Comparison of ENCODE assay signal across 20 mouse cellular contexts in the genomic region with DNA sequence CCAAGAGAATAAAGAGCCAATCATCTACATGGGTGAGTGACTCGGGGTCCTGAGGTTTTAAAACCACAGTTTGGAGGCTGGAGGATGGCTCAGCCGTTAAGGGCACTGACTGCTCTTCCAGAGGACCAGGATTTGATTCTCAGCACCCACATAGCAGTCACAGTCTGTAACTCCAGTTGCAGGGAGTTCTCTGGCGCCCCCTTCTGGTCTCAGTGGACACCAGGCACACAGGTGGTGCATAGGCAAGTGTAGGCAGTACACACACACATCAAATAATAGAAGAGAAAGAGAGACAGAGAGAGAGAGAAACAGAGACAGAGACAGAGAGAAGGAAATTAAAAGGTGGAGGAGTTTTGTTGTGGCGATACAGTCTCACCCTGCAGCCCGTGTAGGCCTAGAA. TPM values are rescaled to one million over a fixed set of nuclear protein-coding genes. Genes with fewer than 3 reads are reported as not detected.
DNase-seq lines count a peak whose midpoint lies in the region; ATAC-seq and TF ChIP-seq lines count a peak whose summit lies in the region.
"Had no signal": no experiment of that assay in that cellular context is flagged by ENCODE, and none has a peak within 500 bp of the region (broad histone marks: within the 10 kb centered on the region; RNA-seq: fewer than 3 reads in every experiment).

No protein-coding gene starts in this region.

- TF ChIP-seq POLR2A in liver, adult 2 months (IDR thresholded peaks at IDR 0.05; ENCODE audit: extremely low read depth, insufficient read depth, low read length), result no peak

- DNase-seq in gastrocnemius, adult 2 months, result no peak
- DNase-seq in gastrocnemius, postnatal 10 days, result no peak
- DNase-seq in liver, adult 2 months (ENCODE audit: extremely low read depth, low read depth, low spot score), result no peak
- DNase-seq in ES-CJ7 (ENCODE audit: low read depth, low spot score), result peak; percentile 73
- peak; percentile 23 for DNase-seq in induced T-regulatory cell, adult 2 months (ENCODE audit: low read depth)
- DNase-seq in urinary bladder, postnatal 10 days (ENCODE audit: low spot score), result no peak
- DNase-seq in left cerebral cortex, adult 8-10 months (ENCODE audit: low spot score in 2 of 2), result no peak
- DNase-seq: adrenal gland, adult 8-10 months; cerebellum, adult 8-10 months; forebrain, postnatal 0 days; heart, adult 18-20 months; heart, postnatal 10 days; kidney, adult 11 months; kidney, postnatal 14 days; midbrain, embryonic 14.5 days; right cerebral cortex, adult 18-20 months had no signal

- no peak overlapping the region for H3K4me2 ChIP-seq in liver, embryonic 12.5 days
- H3K4me2 ChIP-seq: embryonic facial prominence, embryonic 13.5 days; hindbrain, embryonic 12.5 days; limb, embryonic 13.5 days had no signal

- intact Hi-C loops in gastrocnemius, adult 2 months (cut with DNase I), result no loop called here

- no peaks in the 10 kb centered on the region for H3K27me3 ChIP-seq in liver, adult 2 months (ENCODE audit: control insufficient read depth, insufficient read depth, low read length)
- no peaks in the 10 kb centered on the region for H3K27me3 ChIP-seq in liver, embryonic 12.5 days (replicated peaks)
- H3K27me3 ChIP-seq: embryonic facial prominence, embryonic 13.5 days; limb, embryonic 13.5 days had no signal

- H3K27ac ChIP-seq in gastrocnemius, adult 2 months, result no peak overlapping the region
- no peak overlapping the region for H3K27ac ChIP-seq in liver, adult 2 months (replicated peaks; ENCODE audit: insufficient read depth, low read depth, low read length)
- H3K27ac ChIP-seq in liver, embryonic 12.5 days, result no peak overlapping the region
- H3K27ac ChIP-seq: embryonic facial prominence, embryonic 13.5 days; hindbrain, embryonic 12.5 days; limb, embryonic 13.5 days had no signal

- 82% methylated on average over 5 of the region's 5 CpGs for WGBS in liver, adult 2 months
- 78% methylated on average over 5 of the region's 5 CpGs for WGBS in liver, embryonic 12.5 days (ENCODE audit: insufficient replicate concordance)

- H3K9me3 ChIP-seq in liver, embryonic 12.5 days (replicated peaks), result peaks cover 5% of the 10 kb centered on the region
- H3K9me3 ChIP-seq: embryonic facial prominence, embryonic 13.5 days; hindbrain, embryonic 12.5 days; limb, embryonic 13.5 days had no signal

- no peaks in the 10 kb centered on the region for H3K36me3 ChIP-seq in liver, adult 2 months (ENCODE audit: control insufficient read depth, insufficient read depth, low read length)
- no peaks in the 10 kb centered on the region for H3K36me3 ChIP-seq in liver, embryonic 12.5 days
- H3K36me3 ChIP-seq: embryonic facial prominence, embryonic 13.5 days; hindbrain, embryonic 12.5 days; limb, embryonic 13.5 days had no signal

- no peak overlapping the region for H3K4me3 ChIP-seq in gastrocnemius, adult 2 months
- no peak overlapping the region for H3K4me3 ChIP-seq in liver, adult 2 months (ENCODE audit: insufficient read depth, low read depth, low read length)
- no peak overlapping the region for H3K4me3 ChIP-seq in liver, embryonic 12.5 days
- H3K4me3 ChIP-seq: embryonic facial prominence, embryonic 13.5 days; hindbrain, embryonic 12.5 days; limb, embryonic 13.5 days had no signal

- peak; percentile 10; the same call in 1 of the 2 replicates for TF ChIP-seq CTCF in gastrocnemius, adult 2 months (IDR thresholded peaks at IDR 0.05)
- peak; percentile 20; the same call in 1 of the 2 replicates for TF ChIP-seq CTCF in liver, adult 2 months (IDR thresholded peaks at IDR 0.05; ENCODE audit: low read depth, low read length)

- no peaks in the 10 kb centered on the region for H3K79me2 ChIP-seq in liver, adult 2 months (ENCODE audit: control insufficient read depth, insufficient read depth, low read length)

- no peak for ATAC-seq in liver, embryonic 12.5 days
- ATAC-seq: forebrain, postnatal 0 days had no signal

- no peaks in the 10 kb centered on the region for H3K4me1 ChIP-seq in liver, adult 2 months (ENCODE audit: control insufficient read depth, insufficient read depth, low read length)
- peaks cover 83% of the 10 kb centered on the region for H3K4me1 ChIP-seq in liver, embryonic 12.5 days

- no peak overlapping the region for H3K9ac ChIP-seq in liver, adult 2 months (ENCODE audit: low read depth, low read length)
- no peak overlapping the region for H3K9ac ChIP-seq in liver, embryonic 12.5 days
- H3K9ac ChIP-seq: embryonic facial prominence, embryonic 13.5 days; forebrain, postnatal 0 days; hindbrain, embryonic 12.5 days; limb, embryonic 13.5 days had no signal

RNA-seq across cellular contexts. Expression of a gene that starts 35.0 kb away (rescaled TPM):
- total RNA-seq in gastrocnemius, adult 2 months (2021), result 10 to 100 TPM; 75.9 to 83.2 TPM
- total RNA-seq in gastrocnemius, postnatal 10 days (2021), result 10 to 100 TPM; 77.3 to 95.7 TPM
- total RNA-seq in liver, adult 2 months (2014; rRNA removed), result 124 and 153 TPM in 2 replicates
- 121 and 149 TPM in 2 replicates for polyA plus RNA-seq in liver, adult 2 months (2012; rRNA removed)
- polyA plus RNA-seq in liver, embryonic 12.5 days (2016; fragmentation: Nextera tagmentation; extraction: Ambion mirVana), result 241 and 253 TPM in 2 replicates
- total RNA-seq in left cerebral cortex, adult 8-10 months (2022), result 100 to 1,000 TPM; 166 to 188 (median 171) TPM

Comparison
In these comparisons a context has a peak if more than half of its experiments do, and no peak if none do; other contexts are left out.
1. DNase-seq: peak in ES-CJ7 (single experiment) and induced T-regulatory cell, adult 2 months (single experiment); none in gastrocnemius, adult 2 months (single experiment), gastrocnemius, postnatal 10 days (single experiment), liver, adult 2 months (single experiment), urinary bladder, postnatal 10 days (single experiment) and left cerebral cortex, adult 8-10 months (0 of 2).